Mouse (Mus musculus): ENCODE data around the gene Lhpp.

The Lhpp gene

DNA sequence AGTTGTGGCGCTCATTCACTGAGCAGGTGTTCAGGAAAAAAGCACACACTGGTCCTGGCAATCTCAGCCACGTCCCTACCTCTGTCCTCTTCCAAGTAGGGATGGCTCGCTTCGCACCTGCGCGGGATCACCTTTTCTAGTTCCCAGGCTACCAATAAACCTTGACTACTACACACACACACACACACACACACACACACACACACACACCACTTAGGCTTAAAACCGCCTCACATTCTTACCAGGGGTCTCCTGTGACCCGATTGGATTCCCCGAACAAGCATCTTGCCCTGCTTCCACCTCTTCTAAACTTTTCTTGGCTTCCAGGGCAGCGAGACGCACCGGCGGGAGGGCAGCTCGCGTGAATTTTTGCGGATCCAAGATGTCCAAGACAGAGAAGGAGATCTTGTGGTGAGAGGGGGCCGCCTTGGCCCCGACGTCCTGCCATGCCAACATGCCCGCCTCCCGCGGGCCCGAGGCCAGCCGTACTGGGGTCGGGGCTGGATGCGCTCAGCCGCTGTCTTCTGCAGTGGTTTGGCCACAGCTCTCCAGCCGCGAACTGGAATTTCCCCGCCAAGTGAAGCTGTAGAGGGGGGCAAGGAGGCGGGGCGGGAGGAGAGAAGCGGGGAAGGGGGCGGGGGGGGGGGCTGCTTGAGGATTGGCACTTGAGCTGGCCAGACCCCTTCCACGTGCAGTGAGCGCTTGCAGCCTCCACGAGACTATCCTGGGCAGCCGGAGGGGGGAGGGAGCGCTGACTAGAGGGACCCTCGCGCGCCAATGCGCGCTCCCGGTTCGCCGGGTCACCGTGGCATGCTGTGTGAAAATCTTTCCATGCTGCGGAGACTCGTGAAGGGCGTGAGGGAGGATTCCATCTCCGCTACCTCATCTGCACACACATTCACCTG is 11.1 kb upstream of the Lhpp start, which contains the start of gene Nkx1-2:
Nkx1-2 (minus strand) TSS at position 567 of the 905 bp plus-strand sequence.
- peak; percentile 50 for DNase-seq (ENCODE audit: low spot score)

DNA sequence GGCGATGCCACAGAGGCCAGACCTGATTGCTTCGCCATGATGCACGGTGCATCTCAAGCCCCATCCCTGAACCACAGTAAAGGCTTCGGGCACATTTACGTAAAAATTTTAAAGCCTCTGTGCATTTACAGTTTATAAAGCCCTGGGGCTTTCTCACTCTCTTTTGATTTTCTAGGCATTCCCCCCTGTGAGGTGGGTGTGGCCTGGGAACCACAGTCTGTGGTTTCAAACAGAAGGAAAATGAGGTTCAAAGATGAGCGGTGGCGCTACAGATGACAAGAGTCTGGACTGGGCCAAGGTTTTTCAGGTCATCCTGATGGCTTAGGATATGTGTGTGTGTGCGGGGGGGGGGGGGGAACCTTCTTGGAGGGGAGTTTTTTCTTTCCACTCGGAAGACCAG is 10.4 kb upstream of the Lhpp start:
- no peak for DNase-seq (ENCODE audit: low spot score)

DNA sequence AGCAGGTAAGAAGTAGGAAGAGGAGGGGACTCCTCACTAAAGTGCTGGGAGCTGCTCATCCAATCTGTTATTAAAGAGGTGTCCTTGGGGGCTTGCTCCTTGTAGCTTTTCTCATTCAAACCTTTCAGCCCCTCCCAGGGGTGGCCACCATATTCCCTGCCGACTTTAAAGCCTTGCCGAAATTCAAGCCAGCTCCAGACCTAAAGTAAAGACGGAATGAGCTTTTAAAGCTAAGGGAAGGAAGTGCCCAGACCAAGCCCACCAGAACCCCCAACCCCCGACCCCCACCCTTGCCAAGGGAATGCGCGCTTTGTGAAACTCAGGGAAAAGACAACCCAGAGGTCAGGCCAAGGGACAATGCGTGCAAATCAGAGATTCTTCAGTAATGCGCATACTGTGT is 9.5 kb upstream of the Lhpp start:
- DNase-seq (ENCODE audit: low spot score): no peak

DNA sequence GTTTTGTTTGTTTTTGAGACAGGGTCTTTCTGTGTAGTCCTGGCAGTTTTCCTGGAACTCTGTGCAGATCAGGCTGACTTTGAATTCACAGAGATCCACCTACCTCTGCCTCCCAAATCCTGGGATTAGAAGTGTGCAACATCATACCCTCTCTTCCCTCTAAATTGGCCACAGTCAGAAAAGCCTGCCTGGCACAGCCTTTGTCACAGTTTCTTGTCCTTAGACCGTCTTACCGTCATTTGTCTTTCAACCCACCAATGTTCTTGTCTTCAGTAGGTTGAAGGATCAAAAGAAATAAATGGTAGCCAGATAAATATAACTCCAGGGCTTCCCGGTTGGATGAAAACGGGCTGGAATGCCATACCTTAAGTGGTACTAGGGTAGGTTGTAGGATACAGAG is 5.7 kb upstream of the Lhpp start:
- no peak for DNase-seq (ENCODE audit: low spot score)

DNA sequence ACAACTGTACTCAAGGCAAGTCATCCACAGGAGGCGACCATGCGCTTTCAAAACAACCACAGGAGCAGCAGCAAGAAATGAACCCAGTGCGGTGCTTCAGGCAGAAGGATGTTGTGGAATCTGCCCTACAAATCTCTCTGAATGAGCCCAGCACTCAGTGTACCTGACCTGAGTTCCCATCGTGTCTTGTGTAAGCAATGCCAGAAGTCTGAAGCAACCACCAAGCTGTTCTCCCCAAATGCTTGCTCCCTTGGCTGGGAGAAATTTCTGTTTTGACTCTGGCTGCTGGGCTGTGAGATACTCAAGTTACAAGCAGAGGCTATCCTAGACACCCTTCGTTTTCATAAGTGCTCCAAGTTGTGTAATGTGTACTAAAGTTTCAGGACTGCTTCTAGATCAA is 4.7 kb upstream of the Lhpp start:
- DNase-seq (ENCODE audit: low spot score): no peak

DNA sequence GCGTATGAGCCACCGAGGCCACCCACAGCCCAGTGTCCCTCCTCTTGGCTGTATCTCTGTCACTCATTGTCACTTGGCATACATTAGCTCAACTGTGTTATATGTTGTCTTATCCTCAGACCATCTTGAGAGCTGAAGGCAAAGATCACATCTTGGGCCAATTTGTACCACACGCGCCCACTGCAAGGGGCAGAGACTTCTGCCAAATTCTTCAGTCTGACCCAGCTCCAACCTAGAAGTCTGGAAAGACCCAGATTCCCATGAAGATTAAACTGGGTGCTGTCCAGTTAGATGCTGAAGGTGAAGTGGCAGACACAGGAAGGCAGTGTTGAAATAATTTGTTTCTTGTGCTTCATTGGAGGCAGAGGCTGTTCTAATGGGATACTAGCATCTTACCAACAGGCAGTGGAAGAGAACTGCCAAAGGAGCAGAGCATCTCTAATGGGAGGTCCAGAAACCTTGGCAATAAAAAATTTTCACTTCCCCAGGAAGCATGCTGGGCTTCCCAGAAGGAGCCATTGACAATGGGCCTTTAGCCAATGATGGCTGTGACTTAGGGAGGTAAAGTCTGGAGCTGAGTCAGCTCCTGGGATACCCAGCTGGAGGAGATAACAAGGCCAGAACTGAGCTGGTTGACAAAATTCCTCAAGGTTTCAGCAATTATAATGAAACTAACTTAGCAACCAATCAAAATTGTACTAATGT is 2.0 kb upstream of the Lhpp start:
- no peak for DNase-seq (ENCODE audit: low spot score)

DNA sequence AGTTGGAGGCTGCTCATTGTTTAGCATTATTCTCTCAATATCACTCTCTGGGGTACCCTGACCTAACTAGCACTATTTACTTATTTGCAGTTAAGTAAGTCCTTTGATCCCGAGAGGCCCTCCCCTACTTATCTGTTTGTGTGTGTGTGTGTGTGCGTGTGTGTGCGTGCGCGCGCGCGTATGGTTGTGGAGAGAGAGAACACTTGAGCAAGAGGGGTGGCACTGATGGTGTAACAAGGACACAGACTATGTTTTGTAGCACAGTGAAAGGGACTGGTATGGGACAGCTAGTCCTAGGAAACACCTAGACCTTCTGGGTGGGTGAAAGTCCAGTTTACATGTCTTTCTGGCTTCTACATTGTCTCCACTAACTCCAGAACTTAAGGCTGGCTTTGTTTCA is 1.1 kb downstream of the Lhpp start:
- DNase-seq (ENCODE audit: low spot score): no peak

DNA sequence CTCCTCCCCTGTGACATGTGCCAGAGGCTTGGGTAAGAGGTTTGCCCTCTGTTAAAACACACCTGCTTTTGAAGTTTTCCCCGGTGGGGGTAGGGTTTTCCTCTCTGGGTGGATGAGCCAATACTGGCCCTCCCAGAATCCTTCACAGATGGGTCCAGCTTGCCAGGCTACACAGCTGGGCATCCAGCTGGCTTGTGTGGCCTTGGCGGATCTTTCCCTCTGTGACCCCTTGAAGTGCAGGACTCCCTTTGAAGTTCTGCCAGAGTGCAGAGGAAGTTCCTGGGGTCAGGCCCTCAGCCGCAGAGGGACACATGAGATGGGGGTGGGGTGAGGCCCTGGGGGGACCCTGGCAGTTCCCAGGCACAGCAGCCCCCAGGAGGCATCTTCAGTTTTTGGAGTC is 4.9 kb downstream of the Lhpp start:
- DNase-seq (ENCODE audit: low spot score): no peak

DNA sequence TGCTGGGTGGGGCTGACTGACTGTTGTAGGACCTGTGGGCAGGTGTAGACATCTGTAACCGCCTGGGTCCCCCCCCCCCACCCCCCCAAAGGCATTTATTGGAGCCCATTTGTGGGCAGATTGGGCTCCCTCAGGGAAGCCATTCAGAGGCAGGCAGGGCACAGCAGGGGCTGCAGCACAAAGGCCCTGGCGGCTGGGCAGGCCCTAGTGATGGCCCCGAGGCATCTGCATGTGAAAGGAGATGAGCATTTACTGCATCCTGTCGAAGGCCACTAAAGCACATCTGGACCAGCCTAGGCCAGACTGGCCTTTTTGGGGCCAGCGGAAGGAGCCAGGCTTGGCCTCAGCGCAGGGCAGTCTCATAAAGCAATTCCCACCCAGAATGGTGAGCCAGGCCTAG is 6.0 kb downstream of the Lhpp start:
- DNase-seq (ENCODE audit: low spot score): peak; percentile 43

DNA sequence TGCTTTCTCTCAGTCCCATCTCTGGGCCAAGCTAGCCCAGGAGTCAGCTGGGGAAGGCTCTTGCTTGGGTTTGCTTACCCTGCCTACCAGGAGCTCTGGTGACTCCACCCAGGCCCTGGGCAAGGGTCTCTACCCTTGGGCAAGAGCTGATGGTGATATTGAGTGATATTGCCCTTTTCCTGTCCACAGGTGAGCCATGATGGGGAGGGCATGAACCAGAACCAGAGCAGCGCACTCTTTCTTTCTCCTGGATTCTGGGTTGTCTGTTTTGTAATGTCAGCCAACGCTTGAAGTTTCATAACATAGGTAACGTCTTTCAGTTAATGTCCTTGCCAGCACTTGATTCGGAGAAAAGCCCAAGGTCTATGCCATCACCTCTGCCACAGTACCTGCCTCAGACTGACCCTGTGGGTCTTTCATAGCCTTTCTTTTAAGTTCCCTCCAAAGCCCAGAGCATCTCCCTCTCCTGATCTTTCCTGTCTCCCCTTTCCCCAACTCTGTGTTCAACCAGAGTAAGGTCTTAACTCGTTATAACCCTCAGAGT is 6.7 kb downstream of the Lhpp start:
- no peak for DNase-seq (ENCODE audit: low spot score)

DNA sequence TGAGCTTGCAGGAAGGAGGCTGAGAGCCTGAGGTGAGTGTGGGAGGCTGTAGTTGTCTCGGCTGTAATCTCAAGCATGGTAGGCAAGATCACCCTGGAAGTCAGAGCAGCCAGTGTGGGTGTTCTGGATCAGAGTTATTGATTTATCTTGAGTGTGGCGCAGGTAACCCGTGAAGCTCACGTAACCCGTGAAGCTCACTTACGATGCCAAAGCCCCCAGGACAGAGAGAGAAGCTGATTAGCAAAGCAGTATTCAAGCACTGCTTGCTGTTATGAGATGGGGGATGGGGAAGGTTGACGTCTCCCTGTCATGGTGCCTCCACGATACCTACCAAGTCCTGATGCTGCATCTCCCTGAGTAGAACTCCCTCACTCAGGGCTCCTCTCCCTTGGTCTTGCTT is 9.1 kb downstream of the Lhpp start:
- no peak for DNase-seq (ENCODE audit: low spot score)

DNA sequence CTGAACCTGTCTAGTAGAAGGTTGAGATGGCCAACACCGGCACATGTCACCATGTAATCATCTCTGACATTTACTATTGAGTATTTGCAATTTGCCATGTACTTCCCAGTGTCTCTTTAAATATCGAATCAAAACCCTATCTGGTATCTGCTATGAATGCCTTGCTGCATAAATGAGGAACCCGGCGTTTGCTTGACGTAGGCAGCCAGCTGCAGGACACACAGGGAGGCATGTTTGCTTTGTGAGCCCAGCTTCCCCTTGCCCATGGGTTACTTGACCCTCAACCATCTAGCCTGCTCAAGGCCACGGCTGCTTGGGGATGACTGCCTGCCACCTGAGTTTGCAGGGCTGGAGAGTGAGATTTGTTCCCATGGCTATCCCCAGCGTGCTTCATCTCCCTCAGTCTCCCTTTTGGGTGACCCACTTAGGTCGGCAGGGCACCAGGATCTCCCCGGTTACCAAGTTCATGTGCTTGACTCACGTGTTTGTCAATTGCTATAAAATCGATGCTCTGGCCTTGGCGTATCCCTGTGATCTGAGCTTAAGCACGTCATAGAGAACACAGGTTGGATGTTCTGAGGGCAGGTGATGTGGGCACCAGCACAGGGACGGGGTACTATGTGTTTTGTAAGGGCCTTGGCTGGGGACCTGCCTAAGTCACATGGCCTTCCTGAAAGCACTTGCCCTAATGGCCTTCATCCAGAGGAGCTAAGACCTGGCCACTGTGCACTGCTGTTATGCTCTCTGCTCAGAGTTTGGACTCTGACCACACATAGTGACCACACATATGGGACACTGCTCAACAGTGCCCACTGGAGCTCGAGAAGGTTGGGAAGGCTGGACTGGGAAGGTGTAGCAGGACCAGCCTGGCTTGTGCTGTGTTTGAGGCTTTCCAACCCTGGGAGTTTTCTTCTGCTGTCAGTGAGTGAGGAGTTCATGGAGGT is 9.8 kb downstream of the Lhpp start:
- DNase-seq (ENCODE audit: low spot score): no peak

DNA sequence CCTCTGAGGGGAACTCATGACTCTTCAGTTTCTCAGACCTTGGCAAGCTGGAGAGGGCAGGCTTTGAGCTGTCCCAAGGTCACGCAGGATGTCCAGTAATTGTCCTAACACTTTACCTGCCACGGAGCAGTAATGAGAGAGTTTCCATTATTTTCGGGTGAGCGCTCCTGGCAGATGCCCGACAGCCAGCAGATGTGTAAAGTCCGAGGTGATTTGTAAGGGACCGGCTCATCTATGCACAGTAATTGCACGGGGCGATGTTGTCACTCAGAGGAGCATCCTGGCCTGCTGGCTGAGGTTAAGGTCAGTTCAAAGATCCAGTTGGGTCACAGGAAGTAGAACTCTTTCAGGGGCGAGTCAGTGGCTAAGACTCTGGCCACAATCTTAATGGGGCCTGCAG is 13.7 kb downstream of the Lhpp start:
- DNase-seq (ENCODE audit: low spot score): no peak

DNA sequence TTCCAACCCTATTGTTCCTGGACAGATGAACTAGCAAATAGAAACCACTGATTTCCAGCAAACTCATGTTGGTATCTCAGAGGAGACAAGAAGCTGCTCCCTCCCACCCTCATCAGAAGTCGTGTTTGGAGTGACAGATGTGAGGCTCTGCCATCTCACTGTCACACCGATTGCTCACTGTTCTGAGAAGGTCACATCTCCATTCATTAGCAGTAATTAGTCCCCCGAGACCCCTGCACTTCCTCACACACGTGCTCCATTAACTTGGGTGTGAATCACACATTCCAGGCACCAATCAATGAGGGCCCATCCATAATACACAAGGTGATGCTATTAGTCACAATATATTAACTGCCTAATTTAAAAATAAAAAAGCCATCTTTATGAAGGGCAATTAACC is 15.7 kb downstream of the Lhpp start:
- DNase-seq (ENCODE audit: low spot score): no peak

DNA sequence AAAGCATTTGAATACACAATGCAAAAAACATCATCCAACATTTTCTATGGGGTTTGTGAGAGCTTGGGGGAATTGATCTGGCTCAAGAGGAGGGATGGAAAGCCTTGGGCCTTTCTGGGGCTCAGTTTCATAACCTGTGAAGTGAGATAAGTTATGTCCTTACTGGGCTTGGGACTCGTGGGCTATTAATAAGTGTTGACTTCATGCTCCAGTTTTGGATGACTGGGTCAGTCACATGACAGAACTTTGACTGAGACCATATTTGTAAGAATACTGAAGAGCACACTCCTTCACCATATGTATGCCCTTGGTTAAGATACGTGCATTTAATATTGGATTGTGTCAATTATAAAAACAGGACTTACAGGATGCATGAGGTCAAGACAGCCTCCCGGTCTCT is 17.0 kb downstream of the Lhpp start:
- DNase-seq (ENCODE audit: low spot score): no peak

DNA sequence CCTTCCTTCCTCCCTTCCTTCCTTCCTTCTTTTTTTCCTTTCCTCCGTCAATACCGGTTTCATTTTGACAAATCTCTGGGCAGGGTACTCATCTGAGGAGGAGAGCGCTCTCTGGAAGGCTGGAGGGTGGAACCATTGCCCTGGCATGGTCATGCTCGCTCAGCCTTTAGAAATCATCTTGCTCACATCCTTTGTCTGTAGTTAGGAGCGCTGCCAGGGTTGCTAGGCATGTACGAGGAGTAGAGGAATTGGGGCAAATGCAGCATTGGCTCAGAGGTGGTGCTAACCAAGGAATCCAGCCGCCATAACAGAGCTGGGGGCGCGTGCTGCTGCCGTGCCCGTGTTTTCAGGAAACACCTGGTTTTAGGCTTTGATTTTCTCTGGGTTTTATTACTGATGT is 20.9 kb downstream of the Lhpp start:
- no peak for DNase-seq (ENCODE audit: low spot score)

DNA sequence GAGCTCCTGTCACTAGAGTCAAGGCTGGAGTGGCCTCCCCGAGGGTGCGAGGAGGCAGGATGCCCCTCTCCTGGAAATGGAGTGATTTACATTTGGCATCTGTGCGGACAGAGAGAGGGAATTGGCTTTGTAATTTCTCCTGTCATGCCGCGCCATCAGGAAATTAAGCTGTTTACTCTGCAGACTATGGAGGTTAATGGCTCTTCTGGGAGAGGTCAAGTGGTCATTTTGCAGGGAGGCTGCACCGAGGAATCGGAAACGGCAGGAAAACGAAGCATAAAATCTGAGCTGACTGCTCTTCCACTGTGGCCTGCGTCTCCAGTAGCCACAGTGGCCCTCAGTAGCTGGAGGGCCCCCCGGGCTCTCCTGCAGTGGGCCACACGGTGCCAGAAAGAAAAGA is 26.9 kb downstream of the Lhpp start:
- peak; percentile 60 for DNase-seq (ENCODE audit: low spot score)

DNA sequence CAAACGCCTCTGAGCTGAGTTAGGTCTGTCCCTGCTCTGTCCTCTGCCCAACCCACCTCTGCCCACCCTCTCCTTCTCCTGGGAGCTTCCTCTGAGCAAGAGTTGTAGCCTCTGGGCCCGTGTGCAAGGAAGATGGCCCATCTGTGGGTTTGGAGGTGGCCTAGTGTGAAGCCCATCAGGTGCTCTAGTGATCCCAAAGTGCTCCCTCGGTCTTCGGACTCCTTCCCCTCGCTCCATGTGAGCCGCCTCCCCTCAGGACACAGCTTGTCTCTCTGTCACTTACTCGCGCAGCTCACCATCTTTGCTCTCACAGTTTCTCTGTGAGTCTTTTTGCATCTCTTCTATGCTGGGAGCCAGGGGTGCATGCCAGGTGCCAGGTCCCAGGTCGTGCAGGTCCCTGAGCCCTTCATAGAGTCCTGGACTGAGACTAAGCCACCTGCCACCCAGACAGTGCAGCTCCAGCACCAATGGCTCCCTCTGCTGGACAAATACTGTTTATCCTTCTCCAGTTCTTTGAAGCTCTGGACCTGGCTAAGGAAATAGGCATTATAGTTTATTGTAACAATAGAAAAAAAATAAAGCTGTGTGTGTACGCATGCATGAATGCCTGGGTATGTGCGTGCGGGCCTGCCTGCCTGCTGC is 28.1 kb downstream of the Lhpp start:
- peak; percentile 83 for DNase-seq (ENCODE audit: low spot score)

DNA sequence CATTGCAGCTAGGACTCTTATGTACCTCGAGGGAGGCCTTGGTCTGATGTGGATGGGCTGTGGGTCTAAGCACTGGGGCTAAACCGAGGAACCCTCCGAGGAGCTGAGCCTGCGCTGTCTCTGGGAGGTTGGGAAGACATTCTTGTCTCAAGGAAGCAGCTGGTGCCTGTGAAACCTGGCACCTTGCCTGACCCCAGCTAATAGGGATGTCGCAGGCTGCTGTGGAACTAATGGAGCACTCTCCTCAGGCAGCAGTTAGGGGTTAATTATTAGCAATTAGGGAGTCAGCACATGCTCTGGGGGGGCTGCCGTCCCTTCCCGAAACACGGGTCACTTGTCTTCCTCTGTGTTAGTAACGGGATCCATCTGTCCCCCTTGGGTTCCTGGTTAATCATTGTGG is 30.5 kb downstream of the Lhpp start:
- DNase-seq (ENCODE audit: low spot score): peak; percentile 22

DNA sequence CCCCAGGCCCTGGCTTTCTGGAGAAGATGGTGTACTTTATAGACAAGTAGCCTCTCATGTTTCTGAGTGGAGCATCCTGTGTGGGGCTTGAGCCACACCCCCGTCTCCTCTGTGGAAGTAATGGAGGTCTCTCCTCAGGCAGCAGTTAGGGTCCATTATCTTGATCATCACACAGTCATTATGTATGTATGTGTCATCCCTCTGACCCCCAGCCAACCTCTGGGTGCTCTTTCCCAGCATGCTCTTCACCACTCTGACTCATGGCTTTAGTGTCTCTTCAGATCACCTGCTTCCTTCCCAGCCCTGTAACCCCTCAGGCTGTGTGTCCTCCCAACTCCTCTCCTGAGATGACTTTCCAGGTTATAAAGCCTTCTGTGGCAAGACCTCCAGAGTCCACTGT is 31.2 kb downstream of the Lhpp start:
- DNase-seq (ENCODE audit: low spot score): no peak

DNA sequence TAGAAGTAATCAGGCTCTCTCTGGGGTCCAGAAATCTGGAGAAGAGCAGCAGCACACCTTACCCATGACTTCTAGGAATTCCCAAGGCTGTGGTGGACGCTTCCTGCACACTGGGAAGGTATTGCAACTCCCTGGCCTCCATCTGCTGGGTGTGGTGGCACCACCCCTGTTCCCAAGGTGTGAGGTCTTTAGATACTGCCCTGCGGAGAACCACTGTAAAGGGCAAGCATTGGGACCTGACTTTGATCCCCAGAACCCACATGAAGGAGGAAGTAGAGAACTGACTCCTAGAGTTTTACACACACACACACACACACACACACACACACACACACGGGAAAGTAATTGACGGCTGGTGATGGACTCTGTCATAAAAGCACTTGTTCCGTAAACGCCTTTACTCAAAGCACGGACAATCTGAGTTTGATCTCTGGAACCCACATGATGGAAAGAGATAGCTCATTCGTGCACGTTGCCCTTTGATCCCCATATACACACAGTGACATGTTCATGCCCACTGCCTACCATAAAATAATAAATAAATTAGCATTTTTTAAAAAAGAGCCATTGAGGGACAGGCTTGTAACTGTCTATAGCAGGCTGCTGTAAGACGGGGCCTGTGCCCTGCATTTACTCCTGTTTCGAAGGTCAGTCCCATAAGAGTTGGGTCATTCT is 34.3 kb downstream of the Lhpp start:
- no peak for DNase-seq (ENCODE audit: low spot score)

All from embryo, embryonic 10.5 days (tissue).